Mouse (Mus musculus): ENCODE measurements around the gene Mbnl2. TPM values are rescaled to one million over a fixed set of nuclear protein-coding genes. Genes with fewer than 3 reads are reported as not detected.

Gene Mbnl2
- total and polyA plus RNA-seq, 3 experiments = 23.8 to 28.9 (median 23.9) TPM

DNA sequence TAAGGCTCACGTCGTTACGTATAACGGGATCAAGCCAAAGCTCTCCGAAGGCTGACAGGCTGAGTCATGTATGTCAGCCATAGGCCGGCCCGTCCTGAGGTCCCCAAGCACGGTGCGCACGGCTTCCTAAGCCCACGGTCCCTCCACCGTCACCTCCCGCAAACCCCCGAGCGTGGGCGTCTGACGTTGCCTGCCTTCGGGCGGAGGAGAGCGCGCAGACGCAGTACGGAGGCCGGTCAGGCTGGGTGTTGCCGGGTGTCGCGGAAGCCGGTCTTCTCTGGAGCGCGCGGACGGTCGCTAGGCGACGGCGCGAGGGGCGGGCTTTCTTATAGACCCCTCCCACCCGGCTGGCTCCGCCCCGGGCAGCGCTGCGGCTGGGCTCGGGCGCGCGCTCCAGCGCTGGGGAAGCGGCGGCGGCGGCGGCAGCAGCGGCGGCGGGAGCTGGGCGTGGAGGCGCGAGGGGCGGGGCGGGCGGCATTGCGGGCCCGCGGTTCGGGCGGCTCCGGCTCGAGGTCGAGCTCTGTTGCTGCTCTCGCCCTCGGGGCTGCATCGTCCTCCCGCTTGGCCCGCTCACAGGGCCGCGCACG, 202.6 kb downstream of the Mbnl2 start, which contains the start of gene Rap2a:
Rap2a (plus strand) TSS at position 463 of the 587 bp plus-strand sequence.
- TF ChIP-seq NELFE (IDR thresholded peaks at IDR 0.05; ENCODE audit: low read depth, low read length) = no peak
- TF ChIP-seq ETS1 (conservative IDR thresholded peaks at IDR 0.05; ENCODE audit: low read depth, low read length) = no peak
- no peak for TF ChIP-seq E2F4 (IDR thresholded peaks at IDR 0.05; ENCODE audit: insufficient replicate concordance, low read depth, low read length)
- no peak for TF ChIP-seq PAX5 (IDR thresholded peaks at IDR 0.05; ENCODE audit: low read length)
- 0 out of 2 replicates have a peak, but pooled peaks have one; percentile 4 for TF ChIP-seq SIN3A (IDR thresholded peaks at IDR 0.05; ENCODE audit: low read length)
- no peak for TF ChIP-seq RCOR1 (conservative IDR thresholded peaks at IDR 0.05; ENCODE audit: low read depth, low read length)
- TF ChIP-seq MEF2A (IDR thresholded peaks at IDR 0.05; ENCODE audit: borderline replicate concordance, low read depth, low read length) = no peak
- TF ChIP-seq HCFC1 (IDR thresholded peaks at IDR 0.05; ENCODE audit: low read depth, low read length) = no peak
- no peak for TF ChIP-seq JUN (IDR thresholded peaks at IDR 0.05; ENCODE audit: insufficient read depth, low read depth, low read length)
- TF ChIP-seq USF2 (conservative IDR thresholded peaks at IDR 0.05; ENCODE audit: low read depth, low read length) = no peak
- peak; percentile 78 for TF ChIP-seq ELF1 (IDR thresholded peaks at IDR 0.05; ENCODE audit: low read depth, low read length)
- TF ChIP-seq MXI1 (IDR thresholded peaks at IDR 0.05; ENCODE audit: low read depth, low read length) = peak; percentile 76
- no peak for TF ChIP-seq MAX (IDR thresholded peaks at IDR 0.05; ENCODE audit: low read length)
- no peak for TF ChIP-seq POLR2AphosphoS2 (IDR thresholded peaks at IDR 0.05; ENCODE audit: low read depth, low read length)
- no peak for TF ChIP-seq UBTF (IDR thresholded peaks at IDR 0.05; ENCODE audit: low read depth, low read length)
- no peak for TF ChIP-seq CHD1 (IDR thresholded peaks at IDR 0.05; ENCODE audit: low read depth, low read length)
- TF ChIP-seq ZKSCAN1 (IDR thresholded peaks at IDR 0.05; ENCODE audit: borderline replicate concordance, low read depth, low read length) = no peak
- TF ChIP-seq NRF1 (IDR thresholded peaks at IDR 0.05; ENCODE audit: low read depth, low read length) = peak; percentile 70
- TF ChIP-seq KAT2A (IDR thresholded peaks at IDR 0.05; ENCODE audit: insufficient replicate concordance, low read length) = no peak
- TF ChIP-seq GABPA (IDR thresholded peaks at IDR 0.05; ENCODE audit: insufficient replicate concordance, low read depth, low read length) = no peak
- TF ChIP-seq CTCF (conservative IDR thresholded peaks at IDR 0.05 in 1 of 2, IDR thresholded peaks at IDR 0.05 in 1 of 2; ENCODE audit: low read depth in 2 of 2, low read length in 2 of 2) = no peak
- no peak for TF ChIP-seq ZC3H11A (IDR thresholded peaks at IDR 0.05; ENCODE audit: low read depth, low read length)
- 0 out of 2 replicates have a peak, but pooled peaks have one; percentile 5 for TF ChIP-seq TCF12 (IDR thresholded peaks at IDR 0.05; ENCODE audit: low read depth, low read length)
- peak; percentile 53; the same call in 1 of the 2 replicates for TF ChIP-seq POLR2A (IDR thresholded peaks at IDR 0.05; ENCODE audit: low read depth, low read length)
- no peak for TF ChIP-seq ZMIZ1 (IDR thresholded peaks at IDR 0.05; ENCODE audit: low read depth, low read length)
- no peak for TF ChIP-seq MAZ (IDR thresholded peaks at IDR 0.05; ENCODE audit: low read depth, low read length)
- TF ChIP-seq SMC3 (IDR thresholded peaks at IDR 0.05; ENCODE audit: low read depth, low read length) = no peak
- in situ Hi-C loops (cut with MboI; ENCODE audit: low pct_ligation_motif_present, low pct_unique_long_range_greater_than_20kb, low sequenced_read_pairs) = no loop called here
- Histone ChIP-seq H3K27ac (ENCODE audit: insufficient read depth, low read depth) (peak within 1 kb of the TSS; percentile 66), H3K4me3 (replicated peaks in 1 of 3; ENCODE audit: low read depth in 2 of 3, low read length in 2 of 3, poor library complexity in 1 of 3) (peak within 1 kb of the TSS; percentile 78 to 92 (median 89)), H3K79me2 (replicated peaks; ENCODE audit: control insufficient read depth, extremely low read depth, insufficient read depth, poor library complexity, severe bottlenecking) (no peaks in the 10 kb centered on the region), H3K9me3 (replicated peaks; ENCODE audit: low read length) (no peaks in the 10 kb centered on the region), H3K27me3 (replicated peaks) (no peaks in the 10 kb centered on the region), H3K9ac (ENCODE audit: insufficient read depth, low read depth) (peak within 1 kb of the TSS; percentile 72), H3K4me1 (ENCODE audit: control insufficient read depth in 1 of 2, insufficient read depth in 2 of 2) (peaks cover 0 to 13% of the 10 kb centered on the region in 2 experiments; a peak in 3 of 4 replicates), H3K36me3 (replicated peaks in 1 of 2; ENCODE audit: control insufficient read depth in 1 of 2, insufficient read depth in 1 of 2, low read length in 1 of 2) (no peaks in the 10 kb centered on the region), H3K4me2 (ENCODE audit: insufficient read depth, low read depth, poor library complexity, severe bottlenecking) (peak within 1 kb of the TSS; percentile 76)
- peak; percentile 87 for DNase-seq (ENCODE audit: extremely low read depth)
- dilution Hi-C loops (cut with MboI; ENCODE audit: extremely low pct_ligation_motif_present, extremely low pct_unique_long_range_greater_than_20kb, low sequenced_read_pairs) = no loop called here

All from CH12.LX (cell line).